Mouse (Mus musculus): ENCODE results near the gene Scel.

Gene Scel

GRCm38 (mm10) chr14:103575854-103576253 is 62.7 kb downstream of the Scel start:
- DNase-seq: peak in 1 of 2 experiments; percentile 13

- DNase-seq: no peak
These were observed 63.9 kb downstream of the Scel start for GRCm38 (mm10) chr14:103577011-103577410.

- DNase-seq: peak in 1 of 2 experiments; percentile 2
These were observed 73.5 kb downstream of the Scel start for GRCm38 (mm10) chr14:103586662-103587061.

- no peak for DNase-seq
These were observed 74.2 kb downstream of the Scel start for GRCm38 (mm10) chr14:103587208-103587900.

- DNase-seq: peak; percentile 13 to 20
These were observed 76.7 kb downstream of the Scel start for GRCm38 (mm10) chr14:103589819-103590218.

- DNase-seq: no peak
These were observed 82.7 kb downstream of the Scel start for GRCm38 (mm10) chr14:103595870-103596269.

GRCm38 (mm10) chr14:103608063-103608462 is 94.9 kb downstream of the Scel start:
- DNase-seq: no peak

- DNase-seq: no peak
These were observed 100.6 kb downstream of the Scel start for GRCm38 (mm10) chr14:103613573-103614271.

- no peak for DNase-seq
These were observed 101.1 kb downstream of the Scel start for GRCm38 (mm10) chr14:103614272-103614587.

- no peak for DNase-seq
These were observed 106.6 kb downstream of the Scel start for GRCm38 (mm10) chr14:103619756-103620155.

GRCm38 (mm10) chr14:103621207-103621606 is 108.1 kb downstream of the Scel start:
- DNase-seq: no peak

GRCm38 (mm10) chr14:103626100-103626499 is 113.0 kb downstream of the Scel start:
- DNase-seq: no peak

GRCm38 (mm10) chr14:103629639-103630364 is 116.7 kb downstream of the Scel start:
- no peak for DNase-seq

- DNase-seq: peak; percentile 10 to 27
These were observed 117.4 kb downstream of the Scel start for GRCm38 (mm10) chr14:103630545-103630944.

GRCm38 (mm10) chr14:103643933-103644332 is 130.8 kb downstream of the Scel start:
- DNase-seq: no peak

GRCm38 (mm10) chr14:103647981-103648380 is 134.8 kb downstream of the Scel start:
- DNase-seq: no peak

GRCm38 (mm10) chr14:103648623-103649255 is 135.6 kb downstream of the Scel start:
- peak in 1 of 2 experiments; percentile 24 for DNase-seq

- no peak for DNase-seq
These were observed 136.2 kb downstream of the Scel start for GRCm38 (mm10) chr14:103649302-103649701.

- peak; percentile 89 to 93 for DNase-seq
These were observed 136.8 kb downstream of the Scel start, which contains the start of gene Slain1 for GRCm38 (mm10) chr14:103649896-103650334. Gene Slain1, plus strand, starts transcription at chr14:103650228.

- DNase-seq: peak; percentile 78 to 86
These were observed 137.4 kb downstream of the Scel start for GRCm38 (mm10) chr14:103650413-103651101.

- DNase-seq: no peak
These were observed 138.0 kb downstream of the Scel start for GRCm38 (mm10) chr14:103651106-103651505.

GRCm38 (mm10) chr14:103651562-103651961 is 138.4 kb downstream of the Scel start:
- no peak for DNase-seq

Data from kidney, postnatal 4 days (tissue).